Mouse (Mus musculus) duodenum, adult 2 months (tissue): ENCODE results near the gene Gm21870. TPM values are rescaled to one million over a fixed set of nuclear protein-coding genes. Genes with fewer than 3 reads are reported as not detected.

Experiments
- polyA plus RNA-seq: library from polyadenylated mRNA; depleted of rRNA; stranded (reverse); fragments of >200 nt; gene quantifications from 2 replicates; pipeline ENCODE4 v1.2.3, GENCODE M21; 2012; ENCODE audit warnings: low replicate concordance; rRNA removed

Gene Gm21870
- polyA plus RNA-seq: not detected in 2 replicates

DNA sequence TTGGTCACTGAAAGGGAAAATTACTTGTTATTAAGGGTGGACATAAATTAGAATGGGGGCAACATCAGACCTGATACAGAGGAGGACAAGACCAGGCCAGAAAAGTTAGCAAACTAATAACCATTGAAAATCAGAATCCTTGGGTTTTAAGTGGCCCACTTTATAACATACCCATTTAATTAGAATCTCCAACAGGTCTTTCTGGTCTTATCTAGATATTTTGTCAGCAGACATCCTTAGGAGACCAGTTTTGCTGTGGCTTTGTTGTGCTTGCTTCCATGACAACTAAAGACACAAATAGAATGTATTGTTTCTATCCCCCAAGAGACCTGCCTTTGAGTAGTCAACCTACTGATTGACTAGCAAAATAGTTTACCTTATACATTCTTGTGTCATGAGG lies at the start of gene Gm21870:
TSS of gene Gm21870 (minus strand) at position 101 of the 400 bp plus-strand sequence.

DNA sequence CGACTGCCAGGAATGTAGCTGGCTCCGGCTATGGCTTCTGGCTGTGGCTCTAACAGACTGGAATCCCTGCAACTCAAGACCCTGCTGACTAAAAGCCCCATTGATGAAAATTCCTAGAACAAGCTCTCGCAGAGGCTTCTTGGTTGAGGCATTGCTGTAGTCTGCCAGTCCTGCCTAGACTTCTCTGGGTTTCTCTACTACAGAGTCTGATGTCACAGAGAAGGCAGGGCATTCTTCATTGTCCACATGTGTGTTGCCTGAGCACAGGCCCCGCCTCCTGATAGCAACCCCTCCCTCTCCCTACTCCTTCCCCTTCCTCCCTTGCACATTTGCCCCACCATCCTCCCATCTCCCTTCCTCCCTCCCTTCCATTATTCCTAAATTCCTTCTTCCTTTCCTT lies 30.2 kb downstream of the Gm21870 start, which contains the start of gene Btbd35f6:
TSS of gene Btbd35f6 (minus strand) at position 101 of the 400 bp plus-strand sequence.

Other genes starting within 250 kb of the Gm21870 start
- gene Btbd35f6, start 30.3 kb downstream of the Gm21870 start, polyA plus RNA-seq: not detected in 2 replicates
- not detected in 2 replicates for gene Btbd35f9, start 174.7 kb upstream of the Gm21870 start, polyA plus RNA-seq